Mouse (Mus musculus) myocyte (in vitro differentiated cells): ENCODE data around the gene Rela. TPM values are rescaled to one million over a fixed set of nuclear protein-coding genes. Genes with fewer than 3 reads are reported as not detected.

Source experiments
- H3K27me3 ChIP-seq: one replicate; pipeline ENCODE4 v1.6.1; 2011; ENCODE audit not compliant: control insufficient read depth, insufficient read depth, insufficient read length
- H3K36me3 ChIP-seq: one replicate; pipeline ENCODE4 v1.6.1; 2011; ENCODE audit not compliant: control insufficient read depth, insufficient read depth
- H3K4me2 ChIP-seq: one replicate; pipeline ENCODE4 v1.6.1; 2011; ENCODE audit warnings: low read depth, control low read depth
- H3K4me3 ChIP-seq: one replicate; pipeline ENCODE4 v1.5.1; 2011; ENCODE audit warnings: mild to moderate bottlenecking, control low read depth, moderate library complexity
- H3K79me2 ChIP-seq: one replicate; pipeline ENCODE4 v1.6.1; 2011; ENCODE audit not compliant: control insufficient read depth, insufficient read depth
- H3ac ChIP-seq: one replicate; pipeline ENCODE4 v1.6.1; 2011; ENCODE audit not compliant: control insufficient read depth, insufficient read length
- CEBPB ChIP-seq: IDR thresholded peaks from 2 replicates; pipeline ENCODE4 v1.6.1; 2011; ENCODE audit warnings: mild to moderate bottlenecking, moderate library complexity; ENCODE audit not compliant: poor library complexity, insufficient read depth, severe bottlenecking
- E2F4 ChIP-seq: IDR thresholded peaks from one replicate; pipeline ENCODE4 v1.6.1; 2011; ENCODE audit warnings: mild to moderate bottlenecking, control low read depth, moderate library complexity; ENCODE audit not compliant: insufficient read depth
- MAX ChIP-seq: IDR thresholded peaks from one replicate; pipeline ENCODE4 v1.6.1; 2011; ENCODE audit warnings: low read depth, mild to moderate bottlenecking, control low read depth
- MYOD1 ChIP-seq, 3 experiments: IDR thresholded peaks; one replicate each; pipeline ENCODE4 v1.6.1; 2011; ENCODE audit warnings: control low read depth in 2 of 3, low read depth in 2 of 3, mild to moderate bottlenecking in 2 of 3, moderate library complexity in 1 of 3; ENCODE audit not compliant: insufficient read length in 2 of 3, control insufficient read depth in 1 of 3
- MYOG ChIP-seq, 3 experiments: IDR thresholded peaks; one replicate each; pipeline ENCODE4 v1.6.1; 2011; ENCODE audit warnings: control low read depth in 2 of 3, low read depth in 2 of 3, mild to moderate bottlenecking in 2 of 3; ENCODE audit not compliant: insufficient read length in 2 of 3, control insufficient read depth in 1 of 3, insufficient read depth in 1 of 3
- POLR2A ChIP-seq: IDR thresholded peaks from one replicate; pipeline ENCODE4 v1.6.1; 2011; ENCODE audit warnings: low read depth, mild to moderate bottlenecking, control low read depth, moderate library complexity; ENCODE audit not compliant: insufficient read length
- POLR2AphosphoS2 ChIP-seq: IDR thresholded peaks from one replicate; pipeline ENCODE4 v1.6.1; 2011; ENCODE audit warnings: low read depth, control low read depth; ENCODE audit not compliant: insufficient read length
- REST ChIP-seq: IDR thresholded peaks from one replicate; pipeline ENCODE4 v1.6.1; 2011; ENCODE audit warnings: mild to moderate bottlenecking, control low read depth, moderate library complexity; ENCODE audit not compliant: insufficient read depth, insufficient read length
- SRF ChIP-seq: IDR thresholded peaks from one replicate; pipeline ENCODE4 v1.6.1; 2011; ENCODE audit warnings: low read depth; ENCODE audit not compliant: control insufficient read depth, insufficient read length
- TCF12 ChIP-seq: IDR thresholded peaks from one replicate; pipeline ENCODE4 v1.6.1; 2011; ENCODE audit warnings: mild to moderate bottlenecking, control low read depth; ENCODE audit not compliant: poor library complexity, insufficient read depth, severe bottlenecking
- TCF3 ChIP-seq: IDR thresholded peaks from one replicate; pipeline ENCODE4 v1.6.1; 2011; ENCODE audit warnings: low read depth, control low read depth; ENCODE audit not compliant: insufficient read length
- USF1 ChIP-seq: IDR thresholded peaks from one replicate; pipeline ENCODE4 v1.6.1; 2011; ENCODE audit warnings: low read depth, mild to moderate bottlenecking, control low read depth, moderate library complexity
- polyA plus RNA-seq: library from polyadenylated mRNA; unstranded; fragments of >200 nt; fragmentation: generic; extraction: Trizol; gene quantifications from one replicate; pipeline ENCODE4 v1.2.1, GENCODE M21; 2012; ENCODE audit warnings: missing spikeins

Gene Rela
- polyA plus RNA-seq, 1 experiment = 58.0 TPM

GRCm38 (mm10) chr19:5614953-5615352 is 22.3 kb upstream of the Rela start:
- Histone ChIP-seq H3K27me3 (no peaks in the 10 kb centered on the region), H3K36me3 (no peaks in the 10 kb centered on the region), H3K4me3 (no peak overlapping the region), H3K79me2 (no peaks in the 10 kb centered on the region), H3ac (no peak overlapping the region), H3K4me2 (no peak overlapping the region)
- no peak for TF ChIP-seq POLR2AphosphoS2
- TF ChIP-seq MAX = no peak
- no peak for TF ChIP-seq E2F4
- TF ChIP-seq TCF3 = no peak
- no peak for TF ChIP-seq MYOG (IDR thresholded peaks at IDR 0.05; ENCODE audit: control insufficient read depth in 1 of 3, insufficient read depth in 1 of 3, insufficient read length in 2 of 3, low read depth in 2 of 3)
- no peak for TF ChIP-seq USF1
- TF ChIP-seq SRF = no peak
- no peak for TF ChIP-seq MYOD1 (IDR thresholded peaks at IDR 0.05; ENCODE audit: control insufficient read depth in 1 of 3, insufficient read length in 2 of 3, low read depth in 2 of 3)
- TF ChIP-seq TCF12 = no peak
- TF ChIP-seq REST = no peak
- TF ChIP-seq POLR2A = no peak
- TF ChIP-seq CEBPB = no peak

GRCm38 (mm10) chr19:5620007-5620406 is 17.3 kb upstream of the Rela start:
- no peaks in the 10 kb centered on the region for H3K36me3 ChIP-seq

GRCm38 (mm10) chr19:5621884-5622283 is 15.4 kb upstream of the Rela start:
- no peaks in the 10 kb centered on the region for H3K36me3 ChIP-seq
- H3ac ChIP-seq = no peak overlapping the region
- no peak overlapping the region for H3K4me3 ChIP-seq
- TF ChIP-seq MYOD1 (IDR thresholded peaks at IDR 0.05; ENCODE audit: control insufficient read depth in 1 of 3, insufficient read length in 2 of 3, low read depth in 2 of 3) (no peak), SRF (no peak), E2F4 (no peak), CEBPB (no peak), USF1 (no peak), POLR2AphosphoS2 (no peak), TCF12 (no peak), TCF3 (no peak), MYOG (IDR thresholded peaks at IDR 0.05; ENCODE audit: control insufficient read depth in 1 of 3, insufficient read depth in 1 of 3, insufficient read length in 2 of 3, low read depth in 2 of 3) (no peak), MAX (no peak), REST (no peak), POLR2A (no peak)
- H3K4me2 ChIP-seq = no peak overlapping the region
- no peaks in the 10 kb centered on the region for H3K79me2 ChIP-seq
- H3K27me3 ChIP-seq = no peaks in the 10 kb centered on the region

More at GRCm38 (mm10) chr19:5620007-5620406, 17.3 kb upstream of the Rela start:
- no peak for TF ChIP-seq REST
- no peak for TF ChIP-seq E2F4
- no peak for TF ChIP-seq TCF12
- no peak for TF ChIP-seq USF1
- TF ChIP-seq POLR2AphosphoS2 = no peak
- no peak for TF ChIP-seq CEBPB
- no peak for TF ChIP-seq MYOG (IDR thresholded peaks at IDR 0.05; ENCODE audit: control insufficient read depth in 1 of 3, insufficient read depth in 1 of 3, insufficient read length in 2 of 3, low read depth in 2 of 3)
- TF ChIP-seq MAX = no peak
- no peak for TF ChIP-seq TCF3
- no peak for TF ChIP-seq POLR2A
- no peak for TF ChIP-seq SRF
- TF ChIP-seq MYOD1 (IDR thresholded peaks at IDR 0.05; ENCODE audit: control insufficient read depth in 1 of 3, insufficient read length in 2 of 3, low read depth in 2 of 3) = no peak
- H3K27me3 ChIP-seq = no peaks in the 10 kb centered on the region
- H3K79me2 ChIP-seq = no peaks in the 10 kb centered on the region
- H3K4me3 ChIP-seq = no peak overlapping the region
- no peak overlapping the region for H3ac ChIP-seq
- H3K4me2 ChIP-seq = no peak overlapping the region

GRCm38 (mm10) chr19:5625311-5625710 is 12.0 kb upstream of the Rela start:
- Histone ChIP-seq H3K4me3 (no peak overlapping the region), H3K36me3 (no peaks in the 10 kb centered on the region), H3K27me3 (no peaks in the 10 kb centered on the region), H3K79me2 (no peaks in the 10 kb centered on the region), H3K4me2 (no peak overlapping the region), H3ac (no peak overlapping the region)
- TF ChIP-seq POLR2AphosphoS2 (no peak), CEBPB (no peak), POLR2A (no peak), USF1 (no peak), TCF3 (no peak), TCF12 (no peak), MYOG (IDR thresholded peaks at IDR 0.05; ENCODE audit: control insufficient read depth in 1 of 3, insufficient read depth in 1 of 3, insufficient read length in 2 of 3, low read depth in 2 of 3) (no peak), SRF (no peak), REST (no peak), E2F4 (no peak), MAX (no peak), MYOD1 (IDR thresholded peaks at IDR 0.05; ENCODE audit: control insufficient read depth in 1 of 3, insufficient read length in 2 of 3, low read depth in 2 of 3) (no peak)
